Mouse (Mus musculus) heart, adult 2 months (tissue): ENCODE measurements at regions not wholly inside any gene's neighbourhood (a gene's known extent, or its start where the extent isn't known, plus 50 kb on each side); places are given as distances from the start of the nearest gene placed in this dataset.

ENCODE experiments used
- CTCF ChIP-seq: fragments of 200-600 bp; IDR thresholded peaks from 2 replicates; pipeline ENCODE4 v1.8.1; 2022; ENCODE audit warnings: antibody characterized with exemption, mild to moderate bottlenecking, moderate library complexity
- POLR2A ChIP-seq: fragments of 200-500 bp; IDR thresholded peaks from 2 replicates; pipeline ENCODE4 v1.6.1; 2011; ENCODE audit warnings: mild to moderate bottlenecking, low read depth, low read length, control low read depth; ENCODE audit not compliant: insufficient read depth

DNA sequence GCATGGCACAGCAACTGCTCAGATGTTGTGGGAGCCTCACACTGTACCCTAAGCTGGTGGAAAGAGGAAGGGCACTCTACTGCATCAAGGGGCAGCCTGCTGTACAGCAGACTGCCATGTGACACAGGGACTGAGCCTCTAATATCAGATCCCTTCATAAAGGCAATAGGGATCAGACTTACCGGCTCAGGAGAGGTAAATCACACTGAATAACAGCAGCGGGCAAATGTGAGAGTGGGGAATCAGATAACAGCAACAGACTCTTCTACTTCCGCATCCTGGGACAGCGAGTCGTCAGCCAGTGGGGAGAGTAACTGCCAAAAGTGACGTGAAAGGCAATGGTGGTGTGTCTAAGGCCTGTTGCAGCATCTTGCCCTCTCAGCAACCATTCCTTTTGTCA, 339.0 kb downstream of the Agtpbp1 start:
- TF ChIP-seq CTCF (no peak), POLR2A (no peak)
